28 mouse cellular contexts compared by ENCODE assay signal in genomic region chr16:97434206-97434605, GRCm38 (mm10). TPM values are rescaled to one million over a fixed set of nuclear protein-coding genes. Genes with fewer than 3 reads are reported as not detected.
DNase-seq lines count a peak whose midpoint lies in the region; ATAC-seq and TF ChIP-seq lines count a peak whose summit lies in the region.
"Had no signal": no experiment of that assay in that cellular context is flagged by ENCODE, and none has a peak within 500 bp of the region (broad histone marks: within the 10 kb centered on the region; RNA-seq: fewer than 3 reads in every experiment).

No protein-coding gene starts in this region.

- no peak overlapping the region for H3K4me2 ChIP-seq in hindbrain, postnatal 0 days (ENCODE audit: low read depth, low read length)
- H3K4me2 ChIP-seq in hindbrain, embryonic 13.5 days, result no peak overlapping the region
- H3K4me2 ChIP-seq: heart, embryonic 12.5 days; limb, embryonic 12.5 days; liver, embryonic 11.5 days; midbrain, embryonic 13.5 days; neural tube, embryonic 13.5 days had no signal

- no peak overlapping the region for H3K9ac ChIP-seq in hindbrain, postnatal 0 days (replicated peaks; ENCODE audit: low read length)
- no peak overlapping the region for H3K9ac ChIP-seq in hindbrain, embryonic 13.5 days
- H3K9ac ChIP-seq: heart, embryonic 12.5 days; limb, embryonic 12.5 days; liver, postnatal 0 days; midbrain, embryonic 13.5 days; neural tube, embryonic 13.5 days had no signal

- H3K4me1 ChIP-seq in hindbrain, postnatal 0 days (ENCODE audit: insufficient read depth, low read length), result no peaks in the 10 kb centered on the region
- H3K4me1 ChIP-seq in hindbrain, embryonic 13.5 days (replicated peaks), result no peaks in the 10 kb centered on the region
- H3K4me1 ChIP-seq: heart, embryonic 12.5 days; limb, embryonic 12.5 days; midbrain, embryonic 13.5 days; neural tube, embryonic 13.5 days had no signal

- 47% methylated on average over 2 of the region's 2 CpGs for WGBS in hindbrain, postnatal 0 days
- 92% methylated on average over 2 of the region's 2 CpGs for WGBS in hindbrain, embryonic 13.5 days

- H3K27me3 ChIP-seq in hindbrain, postnatal 0 days (ENCODE audit: insufficient read depth, low read length), result no peaks in the 10 kb centered on the region
- no peaks in the 10 kb centered on the region for H3K27me3 ChIP-seq in hindbrain, embryonic 13.5 days
- H3K27me3 ChIP-seq: heart, embryonic 12.5 days; limb, embryonic 12.5 days; midbrain, embryonic 13.5 days; neural tube, embryonic 13.5 days had no signal

- ATAC-seq in hindbrain, postnatal 0 days, result no peak
- ATAC-seq in hindbrain, embryonic 13.5 days (ENCODE audit: low FRiP score), result no peak
- ATAC-seq: forebrain, embryonic 16.5 days; liver, postnatal 0 days; midbrain, embryonic 13.5 days had no signal

- DNase-seq in hindbrain, postnatal 0 days (ENCODE audit: low spot score), result peak; percentile 41
- peak; percentile 64 for DNase-seq in brain, adult 2 months (ENCODE audit: low read depth, low spot score)
- peak; percentile 12 for DNase-seq in cerebellum, adult 11-12 months
- DNase-seq in cerebellum, postnatal 10 days, result peak; percentile 73 to 76
- DNase-seq in heart, postnatal 4 days, result no peak
- DNase-seq in spleen, postnatal 14 days (ENCODE audit: low spot score in 2 of 2), result no peak
- DNase-seq in B cell, adult 2 months, result no peak
- DNase-seq: adrenal gland, postnatal 10 days; gastrocnemius, postnatal 14 days; heart, adult 11 months; heart, postnatal 10 days; kidney, adult 11 months; kidney, postnatal 14 days; liver, postnatal 0 days; lung, postnatal 10 days; retina, postnatal 1 day; right cerebral cortex, postnatal 25 days; thymus, postnatal 14 days had no signal

- no peaks in the 10 kb centered on the region for H3K9me3 ChIP-seq in hindbrain, postnatal 0 days (ENCODE audit: low read length)
- no peaks in the 10 kb centered on the region for H3K9me3 ChIP-seq in hindbrain, embryonic 13.5 days
- H3K9me3 ChIP-seq: heart, embryonic 12.5 days; limb, embryonic 12.5 days; midbrain, embryonic 13.5 days; neural tube, embryonic 13.5 days had no signal

- no peak overlapping the region for H3K4me3 ChIP-seq in hindbrain, postnatal 0 days (ENCODE audit: low read length)
- no peak overlapping the region for H3K4me3 ChIP-seq in hindbrain, embryonic 13.5 days
- H3K4me3 ChIP-seq: heart, embryonic 12.5 days; limb, embryonic 12.5 days; midbrain, embryonic 13.5 days; myocyte; neural tube, embryonic 13.5 days had no signal

- no peak overlapping the region for H3K27ac ChIP-seq in hindbrain, postnatal 0 days
- H3K27ac ChIP-seq in hindbrain, embryonic 13.5 days, result no peak overlapping the region
- H3K27ac ChIP-seq: limb, embryonic 12.5 days; midbrain, embryonic 13.5 days; neural tube, embryonic 13.5 days had no signal

- TF ChIP-seq CTCF in hindbrain, postnatal 0 days (IDR thresholded peaks at IDR 0.05; ENCODE audit: low read depth), result no peak

- no peaks in the 10 kb centered on the region for H3K36me3 ChIP-seq in hindbrain, postnatal 0 days (ENCODE audit: insufficient read depth, low read length)
- no peaks in the 10 kb centered on the region for H3K36me3 ChIP-seq in hindbrain, embryonic 13.5 days
- H3K36me3 ChIP-seq: limb, embryonic 12.5 days; midbrain, embryonic 13.5 days; neural tube, embryonic 13.5 days had no signal

RNA-seq across cellular contexts. Expression of gene Mx1, which starts 28.5 kb away (rescaled TPM):
- total RNA-seq in hindbrain, postnatal 0 days (2014; rRNA removed), result 0.42 and 0.86 TPM in 2 replicates
- 0.21 TPM in 1 of 2 replicates, not detected in the other for polyA plus RNA-seq in hindbrain, postnatal 0 days (2015; fragmentation: Nextera tagmentation; extraction: Ambion mirVana)
- 0.14 TPM in 1 of 2 replicates, not detected in the other for polyA plus RNA-seq in hindbrain, embryonic 13.5 days (2015; fragmentation: Nextera tagmentation; extraction: Ambion mirVana)
- total RNA-seq in heart, postnatal 4 days (2021), result under 1 TPM; 0.25 to 0.74 TPM
- polyA plus RNA-seq: embryonic facial prominence, embryonic 11.5 days; forebrain, embryonic 16.5 days; heart, embryonic 12.5 days; hindbrain, embryonic 11.5 days; limb, embryonic 12.5 days had no signal

Comparison
In these comparisons a context has a peak if more than half of its experiments do, and no peak if none do; other contexts are left out.
1. DNase-seq: peak in hindbrain, postnatal 0 days (single experiment), brain, adult 2 months (single experiment), cerebellum, adult 11-12 months (single experiment) and cerebellum, postnatal 10 days (2 of 2); none in heart, postnatal 4 days (single experiment), spleen, postnatal 14 days (0 of 2) and B cell, adult 2 months (0 of 2).